Mouse (Mus musculus): ENCODE measurements at regions not wholly inside any gene's neighbourhood (a gene's known extent, or its start where the extent isn't known, plus 50 kb on each side); places are given as distances from the start of the nearest gene placed in this dataset.

- DNase-seq (ENCODE audit: low read depth, low spot score): no peak
Measured at GRCm38 (mm10) chr9:73173589-73174247, 60.5 kb downstream of the Rsl24d1 start.

DNA sequence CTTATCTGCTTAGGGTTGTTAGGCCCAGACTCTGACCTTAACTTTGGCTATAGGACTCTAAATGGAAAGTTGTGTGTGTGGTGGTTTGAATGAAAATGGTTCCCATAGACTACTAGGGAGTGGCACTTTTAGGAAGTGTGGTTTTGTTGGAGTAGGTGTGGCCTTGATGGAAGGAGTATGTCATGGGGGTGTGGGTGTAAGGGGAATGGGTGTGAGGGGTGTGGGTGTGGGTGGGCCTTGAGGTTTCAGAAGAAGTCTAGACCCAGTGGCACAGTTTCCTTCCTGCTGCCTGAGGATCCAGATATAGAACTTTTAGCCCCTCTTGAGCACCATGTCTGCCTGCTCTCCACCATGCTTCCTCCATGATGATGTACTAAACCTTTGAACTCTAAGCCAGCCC, 63.4 kb downstream of the Rsl24d1 start:
- DNase-seq (ENCODE audit: low read depth, low spot score): no peak

DNA sequence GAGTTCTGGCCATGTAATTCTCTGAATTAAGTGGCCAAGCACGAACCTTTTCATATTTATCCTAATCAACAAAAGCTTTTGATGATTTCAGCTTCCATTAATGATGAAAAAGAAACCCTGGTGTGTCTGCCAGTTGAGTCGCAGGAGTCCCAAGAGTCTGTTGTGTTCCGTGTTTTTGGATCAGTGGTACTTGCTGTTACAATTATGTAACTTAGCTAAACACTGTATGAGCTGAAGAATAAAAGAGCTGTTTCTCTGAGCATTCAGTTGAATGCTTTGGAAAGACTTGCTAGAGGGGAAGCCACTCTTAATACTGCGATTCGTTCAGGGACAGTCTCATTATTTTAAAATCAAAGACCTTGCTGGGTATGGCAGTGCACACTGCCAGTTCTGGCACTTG, 70.1 kb downstream of the Rsl24d1 start:
- no peak for DNase-seq (ENCODE audit: low read depth, low spot score)

GRCm38 (mm10) chr9:73184908-73185307, 71.7 kb downstream of the Rsl24d1 start:
- no peak for DNase-seq (ENCODE audit: low read depth, low spot score)

DNA sequence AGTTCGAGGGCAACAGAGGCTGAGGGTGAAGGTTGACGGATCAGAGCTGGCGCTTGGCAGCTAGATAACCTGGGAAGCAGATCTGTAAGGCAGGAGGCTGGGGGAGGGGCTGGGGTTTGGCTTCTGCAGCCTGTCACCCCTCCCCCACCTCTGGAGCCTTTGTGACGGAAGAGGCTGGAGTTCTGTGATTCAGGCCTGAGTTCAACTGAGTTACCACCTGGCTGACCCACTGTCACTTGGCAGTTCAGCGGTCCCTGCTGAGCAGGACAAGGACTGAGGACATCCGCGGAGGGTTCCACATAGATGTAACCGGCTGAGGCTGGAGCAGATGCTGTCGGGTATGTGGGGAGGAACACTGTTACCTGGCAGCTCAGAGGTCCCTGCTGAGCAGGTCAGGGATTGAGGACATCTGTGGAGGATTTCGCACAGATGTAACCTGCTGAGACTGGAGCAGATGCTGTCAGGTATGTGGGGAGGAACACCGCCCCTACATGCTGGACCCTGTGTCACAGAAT, 79.1 kb downstream of the Rsl24d1 start:
- DNase-seq (ENCODE audit: low read depth, low spot score): no peak

DNA sequence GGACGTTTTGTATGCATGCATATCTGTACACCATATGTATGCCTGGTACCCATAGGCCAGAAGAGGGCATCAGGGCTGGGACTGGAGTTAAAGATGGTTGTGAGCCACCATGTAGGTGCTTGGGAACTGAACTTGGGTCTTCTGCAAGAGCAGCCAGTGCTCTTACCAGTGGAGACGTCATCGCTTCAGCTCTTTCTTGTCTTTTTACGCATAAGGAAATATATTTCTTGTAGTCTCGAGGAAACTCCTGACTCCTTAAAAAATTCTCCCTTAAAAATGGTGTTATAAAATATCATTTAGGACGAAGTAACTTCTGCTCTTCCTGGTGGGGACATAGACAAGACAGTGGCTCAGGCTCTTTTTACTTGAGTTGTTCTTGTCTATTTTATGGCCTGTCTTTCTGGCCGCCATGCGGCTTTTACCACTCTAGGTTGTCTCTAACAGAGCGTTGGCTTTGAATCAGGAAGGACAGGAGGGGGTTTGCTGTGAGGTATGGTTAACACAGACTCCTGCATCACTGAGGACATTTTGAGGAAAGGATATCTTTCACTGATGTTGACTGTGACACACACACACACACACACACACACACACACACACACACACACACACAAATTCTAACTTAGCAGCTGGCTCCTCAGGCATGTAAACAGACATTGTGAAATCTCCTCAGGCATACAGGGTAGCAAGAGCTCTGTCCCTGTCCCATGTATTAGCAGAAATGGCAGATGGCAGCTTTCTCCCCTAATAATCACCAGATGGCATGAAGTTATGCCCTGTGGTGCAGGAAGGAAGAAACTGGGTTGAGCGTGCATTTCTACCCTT, 85.2 kb downstream of the Rsl24d1 start:
- no peak for DNase-seq (ENCODE audit: low read depth, low spot score)

DNA sequence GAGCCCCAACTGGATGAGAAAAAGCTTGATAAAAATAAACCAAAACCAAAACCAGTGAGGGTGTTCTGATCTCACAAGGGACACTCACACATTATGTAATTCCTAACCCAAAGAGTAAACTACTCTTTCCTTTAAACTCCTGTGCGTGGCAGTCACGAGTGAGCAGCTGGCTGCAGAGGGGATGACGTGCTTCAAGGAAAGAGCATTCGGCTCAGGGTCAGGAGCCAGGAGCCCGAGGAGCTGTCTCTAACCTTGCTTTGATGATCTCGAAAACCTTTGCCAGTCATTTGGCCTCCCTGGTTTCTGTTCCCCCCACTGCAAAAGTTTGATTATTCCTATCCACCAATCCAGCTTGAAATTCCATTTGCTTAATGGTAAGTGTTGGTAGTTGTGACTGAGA, 109.9 kb downstream of the Rsl24d1 start:
- DNase-seq (ENCODE audit: low read depth, low spot score): no peak

- no peak for DNase-seq (ENCODE audit: low read depth, low spot score)
Measured at GRCm38 (mm10) chr9:73240188-73240587, 127.0 kb downstream of the Rsl24d1 start.

DNA sequence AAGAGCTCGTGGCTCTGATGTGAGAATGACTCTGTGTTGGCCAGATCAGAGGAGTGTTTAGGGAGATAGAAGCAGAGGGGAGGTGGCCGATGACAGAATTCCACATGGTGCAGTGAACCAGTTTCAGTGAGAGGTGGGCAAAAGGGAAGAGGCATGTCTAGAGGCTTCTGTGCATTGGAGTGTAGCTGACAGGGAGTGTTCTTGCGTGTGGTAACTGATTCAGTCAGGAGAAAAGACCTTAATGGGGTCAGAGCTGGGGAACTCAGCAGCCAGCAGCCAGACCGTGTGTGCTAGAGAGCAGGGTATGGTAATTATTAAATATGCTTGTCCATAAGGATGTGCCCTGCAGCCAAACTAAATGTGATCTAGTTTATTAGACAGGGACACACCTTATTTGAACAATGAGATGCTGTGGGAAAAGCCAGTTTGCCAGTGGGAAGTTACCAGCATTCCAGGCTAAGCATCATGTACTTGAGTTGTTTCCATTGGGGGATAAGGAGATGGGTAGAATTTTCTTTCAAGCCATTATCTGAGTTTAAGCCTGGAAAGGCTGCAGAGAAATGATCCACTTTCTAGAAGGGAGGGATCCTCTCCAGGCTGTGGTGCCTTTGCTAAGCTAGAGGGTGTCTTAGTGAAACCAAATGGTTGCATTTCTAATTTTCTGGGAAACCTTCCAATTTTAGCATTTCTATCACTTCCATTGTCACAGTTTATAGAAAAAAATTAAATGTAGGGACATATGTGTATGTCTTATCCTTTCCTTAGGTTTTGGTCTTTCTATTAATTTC, 129.5 kb downstream of the Rsl24d1 start:
- DNase-seq (ENCODE audit: low read depth, low spot score): no peak

DNA sequence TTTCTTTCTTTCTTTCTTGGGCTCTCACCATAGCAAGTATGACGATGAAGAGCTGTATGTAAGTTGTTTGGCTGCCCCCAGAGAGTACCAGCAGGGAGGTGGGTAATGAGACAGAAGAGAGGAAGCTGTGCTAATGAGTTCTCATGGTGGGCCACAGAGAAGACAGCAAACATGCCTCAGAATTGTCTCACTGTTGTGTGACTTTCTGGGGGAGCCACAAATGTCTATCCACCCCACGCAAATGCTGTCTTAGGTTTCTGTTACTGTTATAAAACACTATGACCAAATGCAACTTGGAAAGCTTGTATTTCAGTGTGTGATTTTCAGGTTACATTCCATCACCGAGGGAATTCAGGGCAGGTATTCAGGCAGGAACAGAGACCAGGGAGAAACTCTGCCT, 131.0 kb downstream of the Rsl24d1 start:
- DNase-seq (ENCODE audit: low read depth, low spot score): no peak

DNA sequence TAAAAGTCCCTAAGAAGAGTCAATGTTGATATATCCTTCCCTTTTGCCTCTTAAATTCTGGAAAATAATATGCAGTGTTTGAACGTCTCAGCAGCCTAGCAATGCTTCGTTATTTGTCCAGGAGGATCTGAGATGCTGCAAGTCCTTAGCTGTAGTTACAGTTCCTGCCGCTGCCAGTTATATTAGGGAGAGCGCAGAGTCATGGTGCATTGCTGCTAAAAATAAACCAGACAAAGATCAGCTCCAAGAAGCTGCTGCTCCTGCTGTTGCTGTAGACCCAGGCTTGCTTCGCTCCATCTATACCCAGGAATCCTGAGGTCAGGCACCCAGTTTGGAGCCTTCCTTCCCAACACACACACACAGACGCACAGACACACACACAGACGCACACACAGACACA, 132.3 kb downstream of the Rsl24d1 start:
- DNase-seq (ENCODE audit: low read depth, low spot score): no peak

DNA sequence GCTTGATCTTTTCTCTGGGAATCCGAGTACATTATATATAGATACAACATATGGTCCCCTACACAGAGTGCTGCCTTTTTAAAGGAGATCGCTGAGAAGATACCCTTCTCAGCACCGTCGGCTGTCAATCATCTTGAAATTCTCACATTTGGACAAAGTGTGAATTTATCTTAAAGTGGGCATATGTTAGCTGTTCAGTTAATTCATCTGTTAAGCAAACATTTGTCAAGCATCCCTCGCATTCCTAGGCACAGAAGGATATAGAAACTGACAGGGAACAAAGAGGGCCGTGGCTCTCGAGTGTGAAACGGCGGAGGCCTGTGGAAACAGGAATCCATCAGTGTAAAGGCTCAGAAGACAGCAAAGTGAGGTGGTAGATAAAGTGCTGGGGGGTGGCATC, 144.9 kb downstream of the Rsl24d1 start:
- DNase-seq (ENCODE audit: low read depth, low spot score): no peak

DNA sequence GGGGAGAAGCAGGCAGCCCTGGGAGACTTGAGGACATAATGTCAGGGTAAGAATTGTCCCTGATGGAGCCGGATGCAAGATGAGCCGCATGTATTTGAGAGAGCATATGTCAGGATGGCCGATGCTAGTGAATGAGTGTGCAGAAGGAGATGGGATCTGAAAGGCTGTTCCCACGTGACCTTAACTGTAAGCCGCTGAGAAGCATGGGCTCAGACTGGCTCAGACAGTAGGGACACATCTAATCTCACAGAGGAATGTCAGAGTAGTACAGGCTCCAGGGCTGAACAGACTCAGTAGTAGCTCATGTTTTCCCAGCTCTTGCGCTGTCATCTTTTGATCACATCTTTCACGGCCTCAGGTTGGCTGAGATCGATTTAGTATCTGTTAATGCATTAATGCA, 145.4 kb downstream of the Rsl24d1 start:
- DNase-seq (ENCODE audit: low read depth, low spot score): no peak

DNA sequence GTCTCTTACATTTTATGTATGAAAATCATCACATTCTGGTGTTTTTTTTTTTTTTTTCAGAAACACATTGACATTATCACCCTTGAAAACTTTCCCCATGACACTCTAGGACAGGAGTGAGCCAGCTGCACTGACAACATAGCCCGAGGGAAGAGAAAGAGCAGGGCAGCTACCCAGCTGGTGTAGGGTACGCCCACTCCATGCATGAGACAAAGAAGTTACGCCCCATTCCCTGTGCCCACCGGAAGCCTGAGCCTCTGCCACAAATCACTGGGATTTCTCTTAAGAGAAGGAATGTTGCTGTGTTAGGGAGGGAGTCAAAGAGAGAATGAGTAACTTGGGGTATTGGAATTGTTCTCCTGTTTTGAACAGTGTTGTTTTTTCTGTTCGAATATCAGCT, 149.5 kb downstream of the Rsl24d1 start:
- peak; percentile 3 for DNase-seq (ENCODE audit: low read depth, low spot score)

DNA sequence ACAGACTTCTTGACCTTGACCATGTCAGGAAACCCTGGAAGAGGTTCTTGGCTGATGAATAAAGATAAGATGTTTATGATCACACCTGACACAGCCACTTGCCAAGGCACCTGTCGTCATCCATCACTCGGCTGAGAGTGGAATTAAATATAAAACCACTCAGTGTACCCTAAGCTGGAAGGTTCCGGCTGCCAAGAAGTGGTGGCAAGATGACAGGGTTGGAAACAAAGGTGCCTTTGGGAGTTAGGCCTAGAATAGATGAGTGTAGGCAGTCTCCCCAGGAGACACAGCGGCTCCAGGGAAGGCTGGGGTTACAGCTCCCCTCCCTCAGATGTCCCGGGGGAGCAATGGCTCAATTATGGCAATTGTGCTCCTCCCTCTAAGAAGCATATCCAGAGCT, 157.0 kb downstream of the Rsl24d1 start:
- DNase-seq (ENCODE audit: low read depth, low spot score): no peak

DNA sequence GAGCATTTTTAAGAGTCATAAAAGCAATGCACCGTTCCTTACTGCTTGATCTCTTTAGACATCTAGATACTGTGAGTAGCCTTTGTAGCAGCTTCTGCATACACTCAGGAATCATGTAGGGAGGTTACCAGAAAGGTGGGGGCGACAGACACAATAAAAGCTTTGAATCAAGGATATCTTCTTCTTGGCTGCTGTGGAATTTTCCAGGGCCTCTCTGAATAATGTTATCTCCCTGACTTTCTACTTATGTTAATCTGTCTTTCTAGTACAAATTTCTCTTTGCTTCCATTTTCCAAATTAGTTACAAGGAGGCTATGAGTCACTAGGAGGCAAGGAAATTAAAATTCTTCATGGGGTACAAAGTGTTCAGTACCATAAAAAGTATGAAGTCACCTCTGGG, 159.4 kb downstream of the Rsl24d1 start:
- no peak for DNase-seq (ENCODE audit: low read depth, low spot score)

DNA sequence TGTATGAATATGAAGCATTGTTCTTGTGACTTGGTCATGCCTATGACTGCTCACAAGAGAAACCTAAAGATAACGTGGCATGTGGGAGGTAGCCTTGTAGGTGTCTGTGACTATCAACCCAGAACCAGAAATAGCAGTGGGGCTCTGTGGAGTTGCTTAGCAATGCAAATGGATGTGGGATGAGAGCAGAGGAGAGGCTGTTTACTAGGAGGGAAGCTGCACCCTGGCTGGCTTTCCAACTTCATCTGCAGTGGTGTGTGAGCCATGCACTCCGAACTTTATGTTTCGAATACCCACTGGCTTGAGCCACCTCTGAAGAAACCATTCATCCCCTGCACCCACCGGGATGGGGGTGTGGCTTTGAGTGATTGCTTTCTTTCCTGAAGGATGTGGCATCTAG, 160.5 kb downstream of the Rsl24d1 start:
- DNase-seq (ENCODE audit: low read depth, low spot score): no peak

DNA sequence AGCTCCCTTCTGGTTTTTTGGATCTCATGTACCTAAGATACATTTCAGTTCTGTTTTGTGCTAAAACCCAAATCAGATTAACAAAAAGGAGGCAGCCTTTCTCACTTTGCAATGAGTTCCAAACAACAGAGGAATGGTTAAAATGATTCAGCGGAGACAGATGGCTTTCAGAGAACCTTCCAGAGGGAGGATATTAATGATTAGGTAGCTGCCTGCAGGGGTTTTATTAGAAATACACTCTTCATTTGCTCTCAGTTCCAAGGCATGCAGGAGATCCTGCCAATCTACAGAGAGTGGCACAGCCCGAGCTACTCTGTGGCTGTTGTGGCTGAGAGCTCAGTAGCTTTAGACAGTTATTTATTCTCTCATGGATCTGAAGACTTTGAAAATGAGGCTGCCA, 162.4 kb downstream of the Rsl24d1 start:
- no peak for DNase-seq (ENCODE audit: low read depth, low spot score)

- DNase-seq (ENCODE audit: low read depth, low spot score): no peak
Measured at GRCm38 (mm10) chr9:73295287-73295686, 182.1 kb downstream of the Rsl24d1 start.

- peak; percentile 6 for DNase-seq (ENCODE audit: low read depth, low spot score)
Measured at GRCm38 (mm10) chr9:73302156-73302918, 189.1 kb downstream of the Rsl24d1 start.

- no peak for DNase-seq (ENCODE audit: low read depth, low spot score)
Measured at GRCm38 (mm10) chr9:73317048-73317447, 203.8 kb downstream of the Rsl24d1 start.

Data from 3T3-L1 (cell line).